Mouse (Mus musculus) heart, embryonic 16.5 days (tissue): ENCODE measurements around the gene Fbxl14. TPM values are rescaled to one million over a fixed set of nuclear protein-coding genes. Genes with fewer than 3 reads are reported as not detected.

Experiments used
- ATAC-seq: fragments of 200-750 bp; cut with Nextera tagmentation; replicated peaks from 2 replicates; pipeline ENCODE4 v1.8.0; 2017; ENCODE audit warnings: moderate number of reproducible peaks; ENCODE audit not compliant: insufficient read depth, low FRiP score; ENCODE audit errors: extremely low read depth
- H3K27ac ChIP-seq: fragments of 300-500 bp; sonication (generic); 2 replicates; pipeline ENCODE4 v1.5.1; 2014; ENCODE audit warnings: mild to moderate bottlenecking, low read length, control low read depth, moderate library complexity
- H3K27me3 ChIP-seq: fragments of 300-500 bp; sonication (generic); 2 replicates; pipeline ENCODE4 v1.6.1; 2014; ENCODE audit warnings: low read length, mixed read lengths; ENCODE audit not compliant: control insufficient read depth, insufficient read depth
- H3K36me3 ChIP-seq: fragments of 300-500 bp; sonication (generic); 2 replicates; pipeline ENCODE4 v1.6.1; 2014; ENCODE audit not compliant: control insufficient read depth, insufficient read depth
- H3K4me1 ChIP-seq: fragments of 300-500 bp; sonication (generic); 2 replicates; pipeline ENCODE4 v1.6.1; 2014; ENCODE audit warnings: low read length, mixed read lengths; ENCODE audit not compliant: control insufficient read depth, insufficient read depth
- H3K4me2 ChIP-seq: fragments of 300-500 bp; sonication (generic); 2 replicates; pipeline ENCODE4 v1.6.1; 2014; ENCODE audit warnings: low read depth, mild to moderate bottlenecking, control low read depth, low read length
- H3K4me3 ChIP-seq: fragments of 300-500 bp; sonication (generic); 2 replicates; pipeline ENCODE4 v1.5.1; 2014; ENCODE audit warnings: mild to moderate bottlenecking, control low read depth, low read length
- H3K9ac ChIP-seq: fragments of 300-500 bp; sonication (generic); 2 replicates; pipeline ENCODE4 v1.6.1; 2014; ENCODE audit warnings: low read length, control low read depth
- H3K9me3 ChIP-seq: fragments of 300-500 bp; sonication (generic); replicated peaks from 2 replicates; pipeline ENCODE4 v1.6.1; 2016; ENCODE audit warnings: low read length; ENCODE audit not compliant: control insufficient read depth
- WGBS: fragments of 180-500 bp; shearing (Covaris S2); extraction: QIAGEN DNeasy Blood & Tissue Kit; methylation state at CpG from one replicate; pipeline ENCODE4 v1.1.7; 2014; 5-methylcytosine and 5-hydroxymethylcytosine counted together
- polyA plus RNA-seq: library from polyadenylated mRNA; unstranded; fragments of >200 nt; fragmentation: Nextera tagmentation; extraction: Ambion mirVana; gene quantifications from 2 replicates; pipeline ENCODE4 v1.2.1, GENCODE M21; 2015

The Fbxl14 gene
- polyA plus RNA-seq, 1 experiment from 2014 or later = 4.3 TPM

DNA sequence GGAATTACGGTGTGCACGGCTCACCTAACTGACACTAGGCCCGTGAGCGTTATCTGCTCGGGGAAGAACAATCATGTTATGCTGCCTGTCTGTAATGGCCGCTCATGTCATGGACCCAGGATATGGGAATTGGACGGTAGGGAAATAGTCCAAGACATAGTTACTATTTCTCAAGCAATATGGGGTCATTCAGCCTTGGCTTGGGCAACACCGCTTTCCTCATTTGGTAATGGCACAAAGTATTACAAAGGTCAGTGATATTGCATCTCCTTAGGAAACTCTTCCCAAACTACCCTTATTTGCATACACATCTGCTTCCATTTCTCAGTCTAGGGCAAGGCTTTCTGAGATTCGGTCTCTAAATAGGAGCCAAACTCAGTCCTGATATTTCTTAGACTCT is 8.2 kb downstream of the Fbxl14 start:
- Histone ChIP-seq H3K27me3 (no peaks in the 10 kb centered on the region), H3K9ac (no peak overlapping the region), H3K36me3 (no peaks in the 10 kb centered on the region), H3K4me2 (no peak overlapping the region), H3K9me3 (no peaks in the 10 kb centered on the region), H3K4me1 (peaks cover 22% of the 10 kb centered on the region), H3K27ac (no peak overlapping the region), H3K4me3 (no peak overlapping the region)
- 88% methylated on average over 9 of the region's 9 CpGs for WGBS
- ATAC-seq = no peak

DNA sequence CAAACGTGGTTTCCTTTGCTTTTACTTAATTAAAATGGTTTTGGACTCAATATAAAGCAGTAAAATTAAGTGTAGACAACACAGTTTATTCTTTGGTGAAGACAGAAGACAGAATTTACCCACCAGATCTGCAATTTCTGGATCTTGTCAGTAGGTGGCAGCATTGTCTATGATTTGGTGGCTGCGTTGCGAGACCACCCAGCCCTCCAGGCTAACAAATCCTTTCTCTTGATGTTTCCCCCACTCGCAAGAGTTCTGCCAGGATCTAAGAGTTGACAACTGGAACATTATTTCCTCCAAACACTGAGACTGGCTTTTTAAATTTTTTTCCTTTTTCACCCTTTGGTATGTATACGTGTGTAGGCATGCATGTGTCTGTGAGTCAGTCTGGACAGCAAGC is 10.3 kb downstream of the Fbxl14 start:
- Histone ChIP-seq H3K36me3 (no peaks in the 10 kb centered on the region), H3K4me3 (no peak overlapping the region), H3K4me2 (peak overlapping the region; percentile 48; the same call in 1 of the 2 replicates), H3K4me1 (peaks cover 13% of the 10 kb centered on the region), H3K9ac (no peak overlapping the region), H3K27me3 (no peaks in the 10 kb centered on the region), H3K27ac (no peak overlapping the region), H3K9me3 (no peaks in the 10 kb centered on the region)
- WGBS = 8% methylated on average over 5 of the region's 5 CpGs
- ATAC-seq = no peak

GRCm38 (mm10) chr6:119490549-119490948 is 11.1 kb downstream of the Fbxl14 start:
- H3K4me2 ChIP-seq = peak overlapping the region; percentile 48
- no peaks in the 10 kb centered on the region for H3K9me3 ChIP-seq
- 28% methylated on average over 11 of the region's 11 CpGs for WGBS
- H3K4me1 ChIP-seq = peaks cover 11% of the 10 kb centered on the region
- no peak for ATAC-seq
- no peak overlapping the region for H3K27ac ChIP-seq
- no peak overlapping the region; the same call in 1 of the 2 replicates for H3K9ac ChIP-seq
- H3K4me3 ChIP-seq = 0 out of 2 replicates have a peak overlapping the region, but pooled peaks have one; percentile 8
- no peaks in the 10 kb centered on the region for H3K36me3 ChIP-seq
- no peaks in the 10 kb centered on the region for H3K27me3 ChIP-seq

DNA sequence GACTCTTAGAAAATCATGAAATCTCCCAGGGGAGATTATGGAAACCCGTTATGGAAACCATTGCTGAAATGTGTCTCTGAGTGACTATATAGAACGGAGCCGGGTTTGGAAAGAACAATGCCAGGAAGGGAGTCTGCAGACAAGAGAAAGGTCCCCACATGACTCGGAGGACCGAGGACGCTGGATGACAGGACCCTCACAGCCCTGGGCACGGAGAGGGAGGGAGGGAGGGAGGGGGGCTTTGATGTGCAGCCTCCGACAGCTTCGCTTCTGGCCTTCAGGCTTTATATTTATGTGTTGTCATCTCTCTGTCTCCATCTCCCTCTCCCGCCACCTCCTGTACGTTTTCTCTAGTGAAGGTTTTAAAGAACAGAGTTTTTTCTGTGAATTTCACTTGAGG is 11.5 kb downstream of the Fbxl14 start:
- H3K9ac ChIP-seq = no peak overlapping the region
- no peaks in the 10 kb centered on the region for H3K27me3 ChIP-seq
- H3K4me3 ChIP-seq = no peak overlapping the region
- peak overlapping the region; percentile 48; the same call in 1 of the 2 replicates for H3K4me2 ChIP-seq
- WGBS = 46% methylated on average over 11 of the region's 11 CpGs
- no peak for ATAC-seq
- H3K36me3 ChIP-seq = no peaks in the 10 kb centered on the region
- no peaks in the 10 kb centered on the region for H3K9me3 ChIP-seq
- peaks cover 10% of the 10 kb centered on the region for H3K4me1 ChIP-seq
- H3K27ac ChIP-seq = no peak overlapping the region

GRCm38 (mm10) chr6:119491997-119492629 is 12.6 kb downstream of the Fbxl14 start:
- Histone ChIP-seq H3K27me3 (no peaks in the 10 kb centered on the region), H3K27ac (no peak overlapping the region), H3K4me2 (no peak overlapping the region), H3K4me1 (peaks cover 10% of the 10 kb centered on the region), H3K36me3 (no peaks in the 10 kb centered on the region), H3K9ac (no peak overlapping the region), H3K9me3 (no peaks in the 10 kb centered on the region), H3K4me3 (no peak overlapping the region)
- WGBS = 81% methylated on average over 9 of the region's 9 CpGs
- ATAC-seq = no peak

GRCm38 (mm10) chr6:119492630-119493014 is 13.2 kb downstream of the Fbxl14 start:
- H3K36me3 ChIP-seq = no peaks in the 10 kb centered on the region
- H3K27me3 ChIP-seq = no peaks in the 10 kb centered on the region
- no peak overlapping the region for H3K4me3 ChIP-seq
- no peak overlapping the region for H3K4me2 ChIP-seq
- WGBS = 62% methylated on average over 7 of the region's 7 CpGs
- no peak overlapping the region for H3K27ac ChIP-seq
- H3K9ac ChIP-seq = no peak overlapping the region
- ATAC-seq = no peak
- H3K4me1 ChIP-seq = peaks cover 10% of the 10 kb centered on the region
- no peaks in the 10 kb centered on the region for H3K9me3 ChIP-seq

GRCm38 (mm10) chr6:119499271-119499670 is 19.8 kb downstream of the Fbxl14 start:
- Histone ChIP-seq H3K27ac (no peak overlapping the region), H3K4me2 (no peak overlapping the region), H3K4me3 (no peak overlapping the region), H3K36me3 (no peaks in the 10 kb centered on the region), H3K4me1 (peaks cover 9% of the 10 kb centered on the region), H3K9me3 (no peaks in the 10 kb centered on the region), H3K27me3 (no peaks in the 10 kb centered on the region), H3K9ac (no peak overlapping the region)
- WGBS = 25% methylated on average over 5 of the region's 5 CpGs
- peak; percentile 77 for ATAC-seq

- 72% methylated on average over 5 of the region's 5 CpGs for WGBS
- Histone ChIP-seq H3K27me3 (no peaks in the 10 kb centered on the region), H3K27ac (no peak overlapping the region), H3K4me2 (no peak overlapping the region), H3K36me3 (no peaks in the 10 kb centered on the region), H3K4me3 (no peak overlapping the region), H3K4me1 (peaks cover 13% of the 10 kb centered on the region), H3K9ac (no peak overlapping the region), H3K9me3 (no peaks in the 10 kb centered on the region)
- no peak for ATAC-seq
These were observed 20.6 kb downstream of the Fbxl14 start for GRCm38 (mm10) chr6:119500086-119500485.

GRCm38 (mm10) chr6:119502031-119502430 is 22.6 kb downstream of the Fbxl14 start:
- Histone ChIP-seq H3K36me3 (no peaks in the 10 kb centered on the region), H3K4me2 (peak overlapping the region; percentile 10; the same call in 1 of the 2 replicates), H3K27ac (no peak overlapping the region), H3K9me3 (no peaks in the 10 kb centered on the region), H3K4me3 (no peak overlapping the region), H3K27me3 (no peaks in the 10 kb centered on the region), H3K4me1 (peaks cover 16% of the 10 kb centered on the region), H3K9ac (0 out of 2 replicates have a peak overlapping the region, but pooled peaks have one; percentile 34)
- 27% methylated on average over 9 of the region's 9 CpGs for WGBS
- ATAC-seq = no peak
